26 mouse cellular contexts compared by ENCODE assay signal in genomic region chr19:10900315-10900714, GRCm38 (mm10). TPM values are rescaled to one million over a fixed set of nuclear protein-coding genes. Genes with fewer than 3 reads are reported as not detected.
DNase-seq lines count a peak whose midpoint lies in the region; ATAC-seq lines count a peak whose summit lies in the region.
"Had no signal": no experiment of that assay in that cellular context is flagged by ENCODE, and none has a peak within 500 bp of the region (broad histone marks: within the 10 kb centered on the region; RNA-seq: fewer than 3 reads in every experiment).

No protein-coding gene starts in this region.

- no peaks in the 10 kb centered on the region for H3K27me3 ChIP-seq in midbrain, embryonic 11.5 days (ENCODE audit: control insufficient read depth, insufficient read depth, low read length)
- H3K27me3 ChIP-seq in midbrain, embryonic 16.5 days (ENCODE audit: control insufficient read depth, insufficient read depth, low read depth, low read length) = no peaks in the 10 kb centered on the region
- H3K27me3 ChIP-seq: CH12.LX; hindbrain, embryonic 13.5 days; intestine, embryonic 15.5 days; limb, embryonic 13.5 days; neural tube, embryonic 15.5 days; stomach, embryonic 15.5 days had no signal

- no peak overlapping the region for H3K4me3 ChIP-seq in midbrain, embryonic 11.5 days (ENCODE audit: low read depth, low read length)
- no peak overlapping the region for H3K4me3 ChIP-seq in midbrain, embryonic 16.5 days (ENCODE audit: low read depth, low read length)
- H3K4me3 ChIP-seq: embryonic facial prominence, embryonic 10.5 days; hindbrain, embryonic 13.5 days; intestine, embryonic 15.5 days; limb, embryonic 13.5 days; midbrain, embryonic 10.5 days; myocyte; neural tube, embryonic 15.5 days; stomach, embryonic 15.5 days had no signal

- no peak overlapping the region for H3K27ac ChIP-seq in midbrain, embryonic 11.5 days (ENCODE audit: low read depth, low read length)
- no peak overlapping the region for H3K27ac ChIP-seq in midbrain, embryonic 16.5 days (ENCODE audit: low read length)
- H3K27ac ChIP-seq: embryonic facial prominence, embryonic 10.5 days; hindbrain, embryonic 13.5 days; intestine, embryonic 15.5 days; kidney, postnatal 0 days; limb, embryonic 13.5 days; midbrain, embryonic 10.5 days; neural tube, embryonic 15.5 days; stomach, embryonic 15.5 days had no signal

- peak; percentile 96 for DNase-seq in heart, adult 11 months
- DNase-seq in heart, postnatal 25 days (ENCODE audit: low spot score) = no peak
- DNase-seq in midbrain, embryonic 11.5 days (ENCODE audit: low spot score, missing footprints) = peak; percentile 51
- peak; percentile 62 for DNase-seq in gastrocnemius, postnatal 10 days
- peak; percentile 81 to 82 for DNase-seq in heart, postnatal 10 days
- no peak for DNase-seq in adipocyte (ENCODE audit: low spot score)
- no peak for DNase-seq in lung, postnatal 36 days
- DNase-seq: adrenal gland, adult 8-10 months; cerebellum, adult 11 months; lung, postnatal 14 days; retina, postnatal 1 day; thymus, postnatal 14 days had no signal

- no peak overlapping the region for H3K4me2 ChIP-seq in midbrain, embryonic 11.5 days
- no peak overlapping the region for H3K4me2 ChIP-seq in midbrain, embryonic 16.5 days (ENCODE audit: low read length)
- H3K4me2 ChIP-seq: hindbrain, embryonic 13.5 days; intestine, embryonic 15.5 days; limb, embryonic 13.5 days; neural tube, embryonic 15.5 days; stomach, embryonic 15.5 days had no signal

- no peaks in the 10 kb centered on the region for H3K9me3 ChIP-seq in midbrain, embryonic 11.5 days (ENCODE audit: control insufficient read depth, low read length)
- no peaks in the 10 kb centered on the region for H3K9me3 ChIP-seq in midbrain, embryonic 16.5 days (replicated peaks; ENCODE audit: control insufficient read depth, low read length, poor library complexity, severe bottlenecking)
- H3K9me3 ChIP-seq: embryonic facial prominence, embryonic 10.5 days; hindbrain, embryonic 13.5 days; intestine, embryonic 15.5 days; limb, embryonic 13.5 days; midbrain, embryonic 10.5 days; neural tube, embryonic 15.5 days; stomach, embryonic 15.5 days had no signal

- 89% methylated on average over 6 of the region's 6 CpGs for WGBS in midbrain, embryonic 11.5 days
- 85% methylated on average over 6 of the region's 6 CpGs for WGBS in midbrain, embryonic 16.5 days

- intact Hi-C loops in heart, postnatal 25 days (cut with DNase I) = no loop called here
- intact Hi-C loops in heart, postnatal 10 days (cut with DNase I) = no loop called here

- ATAC-seq in midbrain, embryonic 11.5 days (ENCODE audit: low FRiP score) = no peak
- ATAC-seq in midbrain, embryonic 16.5 days = no peak
- ATAC-seq: forebrain, embryonic 14.5 days; intestine, embryonic 15.5 days had no signal

- peaks cover 11% of the 10 kb centered on the region for H3K4me1 ChIP-seq in midbrain, embryonic 11.5 days (ENCODE audit: control insufficient read depth, insufficient read depth, low read length)
- peaks cover 12% of the 10 kb centered on the region for H3K4me1 ChIP-seq in midbrain, embryonic 16.5 days (ENCODE audit: control insufficient read depth, insufficient read depth, low read length)

- peaks cover 36% of the 10 kb centered on the region for H3K36me3 ChIP-seq in midbrain, embryonic 11.5 days (ENCODE audit: control insufficient read depth, insufficient read depth, low read length)
- H3K36me3 ChIP-seq in midbrain, embryonic 16.5 days (ENCODE audit: control insufficient read depth, insufficient read depth, low read length) = peaks cover 63% of the 10 kb centered on the region

- H3K9ac ChIP-seq in midbrain, embryonic 11.5 days (ENCODE audit: low read length) = no peak overlapping the region
- no peak overlapping the region for H3K9ac ChIP-seq in midbrain, embryonic 16.5 days (ENCODE audit: low read depth, low read length)
- H3K9ac ChIP-seq: hindbrain, embryonic 13.5 days; intestine, embryonic 15.5 days; limb, embryonic 13.5 days; neural tube, embryonic 15.5 days; stomach, embryonic 15.5 days had no signal

RNA-seq across cellular contexts. Expression of gene Prpf19, which starts 5.3 kb away (rescaled TPM):
- 100 to 1,000 TPM; 213 to 229 TPM for total RNA-seq in heart, postnatal 25 days (2021)
- 52.7 and 58.4 TPM in 2 replicates for polyA plus RNA-seq in midbrain, embryonic 11.5 days (2014; fragmentation: Nextera tagmentation; extraction: Ambion mirVana)
- 38.9 and 40.1 TPM in 2 replicates for polyA plus RNA-seq in midbrain, embryonic 16.5 days (2015; fragmentation: Nextera tagmentation; extraction: Ambion mirVana)
- total RNA-seq in gastrocnemius, postnatal 10 days (2021) = 100 to 1,000 TPM; 264 to 270 TPM
- total RNA-seq in heart, postnatal 10 days (2021) = 100 to 1,000 TPM; 211 to 235 TPM

RNA-seq across cellular contexts. Expression of gene Tmem109, which starts 18.5 kb away (rescaled TPM):
- 10 to 100 TPM; 82.8 to 87.8 TPM for total RNA-seq in heart, postnatal 25 days (2021)
- polyA plus RNA-seq in midbrain, embryonic 11.5 days (2014; fragmentation: Nextera tagmentation; extraction: Ambion mirVana) = 38.7 and 41.2 TPM in 2 replicates
- 47.0 TPM in 2 replicates for polyA plus RNA-seq in midbrain, embryonic 16.5 days (2015; fragmentation: Nextera tagmentation; extraction: Ambion mirVana)
- total RNA-seq in gastrocnemius, postnatal 10 days (2021) = 100 to 1,000 TPM; 208 to 212 TPM
- total RNA-seq in heart, postnatal 10 days (2021) = 100 to 1,000 TPM in 1 of 2 experiments, 10 to 100 TPM in 1; 95.3 to 104 TPM

RNA-seq across cellular contexts. Expression of gene Zp1, which starts 20.1 kb away (rescaled TPM):
- total RNA-seq in heart, postnatal 25 days (2021) = not detected
- 0.22 TPM in 1 of 2 replicates, not detected in the other for polyA plus RNA-seq in midbrain, embryonic 11.5 days (2014; fragmentation: Nextera tagmentation; extraction: Ambion mirVana)
- 0.58 and 0.89 TPM in 2 replicates for polyA plus RNA-seq in midbrain, embryonic 16.5 days (2015; fragmentation: Nextera tagmentation; extraction: Ambion mirVana)
- total RNA-seq in gastrocnemius, postnatal 10 days (2021) = under 1 TPM in 1 of 2 experiments, not detected in 1; 0.23 TPM
- total RNA-seq in heart, postnatal 10 days (2021) = not detected
- total RNA-seq: adrenal gland, adult 8-10 months; layer of hippocampus, adult 18-20 months had no signal
- polyA plus RNA-seq: embryonic facial prominence, embryonic 10.5 days; forebrain, embryonic 14.5 days; hindbrain, embryonic 13.5 days; intestine, embryonic 15.5 days; kidney, postnatal 0 days; limb, embryonic 13.5 days; liver, embryonic 16.5 days; midbrain, embryonic 10.5 days; stomach, embryonic 15.5 days had no signal

RNA-seq across cellular contexts. Expression of gene Tmem132a, which starts 30.6 kb away (rescaled TPM):
- 10 to 100 TPM; 15.6 to 17.9 TPM for total RNA-seq in heart, postnatal 25 days (2021)
- polyA plus RNA-seq in midbrain, embryonic 11.5 days (2014; fragmentation: Nextera tagmentation; extraction: Ambion mirVana) = 51.3 and 58.3 TPM in 2 replicates
- 242 and 267 TPM in 2 replicates for polyA plus RNA-seq in midbrain, embryonic 16.5 days (2015; fragmentation: Nextera tagmentation; extraction: Ambion mirVana)
- total RNA-seq in gastrocnemius, postnatal 10 days (2021) = 10 to 100 TPM; 26.9 to 29.9 TPM
- 10 to 100 TPM; 36.7 to 42.0 TPM for total RNA-seq in heart, postnatal 10 days (2021)

RNA-seq across cellular contexts. Expression of gene Ptgdr2, which starts 36.6 kb away (rescaled TPM):
- under 1 TPM in 1 of 2 experiments, not detected in 1; 0.08 TPM for total RNA-seq in heart, postnatal 25 days (2021)
- polyA plus RNA-seq in midbrain, embryonic 11.5 days (2014; fragmentation: Nextera tagmentation; extraction: Ambion mirVana) = 0.05 and 0.12 TPM in 2 replicates
- polyA plus RNA-seq in midbrain, embryonic 16.5 days (2015; fragmentation: Nextera tagmentation; extraction: Ambion mirVana) = 0.09 and 0.14 TPM in 2 replicates
- total RNA-seq in gastrocnemius, postnatal 10 days (2021) = under 1 TPM in 1 of 2 experiments, not detected in 1; 0.14 TPM
- total RNA-seq in heart, postnatal 10 days (2021) = under 1 TPM; 0.15 to 0.22 TPM
- polyA plus RNA-seq: embryonic facial prominence, embryonic 10.5 days; kidney, postnatal 0 days; neural tube, embryonic 15.5 days had no signal

Comparison
In these comparisons a context has a peak if more than half of its experiments do, and no peak if none do; other contexts are left out.
1. DNase-seq: peak in heart, adult 11 months (single experiment), midbrain, embryonic 11.5 days (single experiment), gastrocnemius, postnatal 10 days (single experiment) and heart, postnatal 10 days (2 of 2); none in heart, postnatal 25 days (single experiment), adipocyte (single experiment) and lung, postnatal 36 days (single experiment).